Mouse (Mus musculus): ENCODE results near the gene Six4.

DNA sequence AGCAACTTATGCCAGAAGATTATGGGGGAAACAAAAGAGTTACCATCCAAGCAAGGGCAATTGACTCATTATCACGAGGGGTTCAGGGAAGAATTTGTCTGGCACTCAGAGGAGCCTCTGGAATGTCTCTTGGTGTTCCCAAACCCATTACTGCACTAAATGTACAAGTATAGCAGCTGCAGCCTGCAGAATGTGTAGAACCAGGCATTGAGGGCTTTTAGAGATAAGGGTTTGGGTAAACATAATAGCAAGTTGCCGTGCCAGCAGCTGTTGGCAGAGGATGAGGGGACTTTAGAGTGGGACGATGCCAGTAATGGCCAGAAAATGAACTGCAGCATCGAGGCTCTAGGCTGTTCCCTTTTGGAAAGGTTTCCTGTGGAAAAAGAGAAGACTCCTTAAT is 47.1 kb upstream of the Six4 start:
- TF ChIP-seq CTCF (conservative IDR thresholded peaks at IDR 0.05; ENCODE audit: insufficient read depth, insufficient read length, low read depth, low read length), result no peak
- no peak for TF ChIP-seq POLR2A (IDR thresholded peaks at IDR 0.05; ENCODE audit: low read depth, low read length)
